Mouse (Mus musculus): ENCODE measurements around the gene Pcif1.

DNA sequence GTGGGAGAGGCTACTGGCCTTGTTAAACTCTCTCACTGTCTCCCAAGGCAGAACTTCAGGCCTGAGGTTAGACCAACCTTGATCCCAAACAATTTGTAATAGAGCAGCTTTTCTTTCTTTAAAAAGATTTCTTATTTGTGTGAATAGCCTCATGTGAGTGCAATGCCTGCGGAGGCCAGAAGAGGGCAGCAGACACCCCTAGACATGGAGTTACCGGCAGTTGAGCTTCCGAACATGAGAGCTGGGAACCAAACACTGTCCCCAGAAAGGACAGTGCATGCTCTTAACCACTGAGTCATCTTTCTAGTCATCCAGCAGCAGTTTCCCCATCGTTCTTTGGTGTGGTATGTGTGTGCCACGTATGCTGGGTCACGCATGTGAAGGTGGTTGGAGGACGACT is 11.5 kb upstream of the Pcif1 start:
- peak; percentile 59 for TF ChIP-seq CTCF (IDR thresholded peaks at IDR 0.05; ENCODE audit: low read depth, low read length)
- TF ChIP-seq GATA1 (IDR thresholded peaks at IDR 0.05; ENCODE audit: borderline replicate concordance, low read length), result no peak
- no peak for TF ChIP-seq TAL1 (conservative IDR thresholded peaks at IDR 0.05; ENCODE audit: low read depth, low read length)

Data from G1E (cell line).